Mouse (Mus musculus) MEL (cell line): ENCODE results near the gene Arhgef25. TPM values are rescaled to one million over a fixed set of nuclear protein-coding genes. Genes with fewer than 3 reads are reported as not detected.

ENCODE experiments used
- DNase-seq: peaks from one replicate; pipeline ENCODE4 v3.0.0; 2011; ENCODE audit warnings: low read depth, low spot score
- H3K27ac ChIP-seq: 2 replicates; pipeline ENCODE4 v1.5.1; 2012; ENCODE audit warnings: low read depth, mild to moderate bottlenecking, control low read depth, low read length, moderate library complexity; ENCODE audit not compliant: control insufficient read depth
- H3K27me3 ChIP-seq, 2 experiments: fragments of 150-350 bp in 1 of 2; sonication (generic) in 1 of 2; 2 replicates each; pipeline ENCODE4 v1.6.1; 2012; ENCODE audit warnings: low read length in 2 of 2, mild to moderate bottlenecking in 2 of 2, improper control_type of control experiment in 1 of 2, moderate library complexity in 1 of 2; ENCODE audit not compliant: insufficient read depth in 2 of 2, control insufficient read depth in 1 of 2
- H3K36me3 ChIP-seq, 2 experiments: 2 replicates each; pipeline ENCODE4 v1.6.1; 2012 to 2014; ENCODE audit warnings: low read length in 2 of 2, improper control_type of control experiment in 1 of 2, inconsistent platforms in 1 of 2, mild to moderate bottlenecking in 1 of 2; ENCODE audit not compliant: insufficient read depth in 2 of 2, control insufficient read depth in 1 of 2
- H3K4me1 ChIP-seq, 2 experiments: fragments of 150-350 bp in 1 of 2; sonication (generic) in 1 of 2; 2 replicates each; pipeline ENCODE4 v1.6.1; 2012; ENCODE audit warnings: low read length in 2 of 2, improper control_type of control experiment in 1 of 2, mild to moderate bottlenecking in 1 of 2; ENCODE audit not compliant: insufficient read depth in 2 of 2, control insufficient read depth in 1 of 2
- H3K4me3 ChIP-seq, 2 experiments: fragments of 150-350 bp in 1 of 2; sonication (generic) in 1 of 2; 2 replicates each; pipeline ENCODE4 v1.5.1; 2012; ENCODE audit warnings: low read depth in 2 of 2, low read length in 2 of 2, mild to moderate bottlenecking in 2 of 2, moderate library complexity in 2 of 2, control low read depth in 1 of 2, improper control_type of control experiment in 1 of 2; ENCODE audit not compliant: control insufficient read depth in 1 of 2, insufficient read depth in 1 of 2
- H3K79me2 ChIP-seq: 2 replicates; pipeline ENCODE4 v1.6.1; 2012; ENCODE audit warnings: mild to moderate bottlenecking, low read length, moderate library complexity; ENCODE audit not compliant: control insufficient read depth, poor library complexity, insufficient read depth
- H3K9ac ChIP-seq: 2 replicates; pipeline ENCODE4 v1.6.1; 2012; ENCODE audit warnings: low read depth, mild to moderate bottlenecking, control low read depth, low read length, moderate library complexity; ENCODE audit not compliant: control insufficient read depth, poor library complexity, severe bottlenecking
- H3K9me3 ChIP-seq: fragments of 150-350 bp; sonication (generic); replicated peaks from 2 replicates; pipeline ENCODE4 v1.6.1; 2012; ENCODE audit warnings: mild to moderate bottlenecking, low read length, improper control_type of control experiment, moderate library complexity; ENCODE audit not compliant: insufficient read depth
- CHD1 ChIP-seq: IDR thresholded peaks from 2 replicates; pipeline ENCODE4 v1.6.1; 2012; ENCODE audit warnings: low read depth, mild to moderate bottlenecking, inconsistent platforms, low read length, improper control_type of control experiment
- CHD2 ChIP-seq: IDR thresholded peaks from 2 replicates; pipeline ENCODE4 v1.6.1; 2011; ENCODE audit warnings: low read length, improper control_type of control experiment
- E2F4 ChIP-seq: IDR thresholded peaks from 2 replicates; pipeline ENCODE4 v1.6.1; 2011; ENCODE audit warnings: low read depth, low read length, improper control_type of control experiment, borderline replicate concordance
- ELF1 ChIP-seq: IDR thresholded peaks from 2 replicates; pipeline ENCODE4 v1.6.1; 2014; ENCODE audit warnings: low read depth, mild to moderate bottlenecking, inconsistent platforms, low read length, improper control_type of control experiment, moderate library complexity
- GABPA ChIP-seq: IDR thresholded peaks from 2 replicates; pipeline ENCODE4 v1.6.1; 2012; ENCODE audit warnings: low read depth, mild to moderate bottlenecking, inconsistent platforms, low read length, improper control_type of control experiment, moderate library complexity
- GATA1 ChIP-seq: IDR thresholded peaks from 2 replicates; pipeline ENCODE4 v1.6.1; 2011; ENCODE audit warnings: low read depth, low read length, improper control_type of control experiment
- KAT2A ChIP-seq: conservative IDR thresholded peaks from 2 replicates; pipeline ENCODE4 v1.6.1; 2012; ENCODE audit warnings: low read depth, low read length, improper control_type of control experiment, inconsistent platforms
- MAX ChIP-seq: IDR thresholded peaks from 2 replicates; pipeline ENCODE4 v1.6.1; 2011; ENCODE audit warnings: low read length, improper control_type of control experiment
- MYC ChIP-seq: IDR thresholded peaks from 2 replicates; pipeline ENCODE4 v1.6.1; 2011; ENCODE audit warnings: low read depth, mild to moderate bottlenecking, low read length, improper control_type of control experiment, moderate library complexity
- NRF1 ChIP-seq: IDR thresholded peaks from 2 replicates; pipeline ENCODE4 v1.6.1; 2014; ENCODE audit warnings: low read depth, mild to moderate bottlenecking, inconsistent platforms, low read length, improper control_type of control experiment, moderate library complexity; ENCODE audit not compliant: poor library complexity, insufficient read depth, severe bottlenecking
- POLR2AphosphoS2 ChIP-seq: IDR thresholded peaks from 2 replicates; pipeline ENCODE4 v1.6.1; 2011; ENCODE audit warnings: low read length, improper control_type of control experiment
- POLR2AphosphoS5 ChIP-seq: IDR thresholded peaks from 2 replicates; pipeline ENCODE4 v1.6.1; 2012; ENCODE audit warnings: low read depth, borderline replicate concordance, mild to moderate bottlenecking, inconsistent platforms, low read length, moderate library complexity, mixed read lengths
- RAD21 ChIP-seq: IDR thresholded peaks from 2 replicates; pipeline ENCODE4 v1.6.1; 2011; ENCODE audit warnings: mild to moderate bottlenecking, low read depth, low read length, improper control_type of control experiment
- RCOR1 ChIP-seq: IDR thresholded peaks from 2 replicates; pipeline ENCODE4 v1.6.1; 2012; ENCODE audit warnings: low read depth, mild to moderate bottlenecking, inconsistent platforms, low read length, improper control_type of control experiment
- SIN3A ChIP-seq: IDR thresholded peaks from 2 replicates; pipeline ENCODE4 v1.6.1; 2012; ENCODE audit warnings: low read length, improper control_type of control experiment, inconsistent platforms
- TAL1 ChIP-seq: IDR thresholded peaks from 2 replicates; pipeline ENCODE4 v1.6.1; 2012; ENCODE audit warnings: mild to moderate bottlenecking, inconsistent platforms, low read length, moderate library complexity, mixed read lengths
- TBP ChIP-seq: IDR thresholded peaks from 2 replicates; pipeline ENCODE4 v1.8.0; 2011; ENCODE audit warnings: low read depth, low read length, improper control_type of control experiment
- UBTF ChIP-seq: IDR thresholded peaks from 2 replicates; pipeline ENCODE4 v1.6.1; 2012; ENCODE audit warnings: low read depth, mild to moderate bottlenecking, inconsistent platforms, low read length, improper control_type of control experiment, moderate library complexity, borderline replicate concordance; ENCODE audit not compliant: insufficient read depth
- USF1 ChIP-seq: IDR thresholded peaks from 2 replicates; pipeline ENCODE4 v1.6.1; 2014; ENCODE audit warnings: low read depth, mild to moderate bottlenecking, inconsistent platforms, low read length, improper control_type of control experiment, moderate library complexity
- USF2 ChIP-seq, 2 experiments: IDR thresholded peaks; 2 replicates each; pipeline ENCODE4 v1.6.1; 2011 to 2012; ENCODE audit warnings: improper control_type of control experiment in 2 of 2, low read length in 2 of 2, borderline replicate concordance in 1 of 2, inconsistent platforms in 1 of 2, low read depth in 1 of 2, mild to moderate bottlenecking in 1 of 2; ENCODE audit not compliant: insufficient read depth in 1 of 2
- ZKSCAN1 ChIP-seq: IDR thresholded peaks from 2 replicates; pipeline ENCODE4 v1.6.1; 2012; ENCODE audit warnings: low read depth, mild to moderate bottlenecking, inconsistent platforms, low read length, improper control_type of control experiment, moderate library complexity
- ZMIZ1 ChIP-seq: IDR thresholded peaks from 2 replicates; pipeline ENCODE4 v1.6.1; 2012; ENCODE audit warnings: low read depth, mild to moderate bottlenecking, inconsistent platforms, low read length, improper control_type of control experiment, moderate library complexity
- ZNF384 ChIP-seq: IDR thresholded peaks from 2 replicates; pipeline ENCODE4 v1.6.1; 2012; ENCODE audit warnings: low read depth, mild to moderate bottlenecking, inconsistent platforms, low read length, improper control_type of control experiment
- polyA plus RNA-seq, 2 experiments: library from polyadenylated mRNA; stranded (reverse) in 1 of 2; unstranded in 1 of 2; fragments of >175 nt in 1 of 2; fragments of >200 nt in 1 of 2; gene quantifications; 2 replicates each; pipeline versions ENCODE4 v1.2.1 to v1.2.4; 2012; ENCODE audit warnings: low replicate concordance in 2 of 2, low read depth in 1 of 2; ENCODE audit not compliant: insufficient read length in 2 of 2, insufficient read depth in 1 of 2, missing spikeins in 1 of 2
- total RNA-seq: library from RNA; depleted of rRNA; stranded (reverse); fragments of 300-350 nt; gene quantifications from 2 replicates; pipeline ENCODE4 v1.2.3, GENCODE M21; 2012

Gene Arhgef25
- total and polyA plus RNA-seq, 3 experiments: 16.9 to 44.6 TPM; not detected in 1

DNA sequence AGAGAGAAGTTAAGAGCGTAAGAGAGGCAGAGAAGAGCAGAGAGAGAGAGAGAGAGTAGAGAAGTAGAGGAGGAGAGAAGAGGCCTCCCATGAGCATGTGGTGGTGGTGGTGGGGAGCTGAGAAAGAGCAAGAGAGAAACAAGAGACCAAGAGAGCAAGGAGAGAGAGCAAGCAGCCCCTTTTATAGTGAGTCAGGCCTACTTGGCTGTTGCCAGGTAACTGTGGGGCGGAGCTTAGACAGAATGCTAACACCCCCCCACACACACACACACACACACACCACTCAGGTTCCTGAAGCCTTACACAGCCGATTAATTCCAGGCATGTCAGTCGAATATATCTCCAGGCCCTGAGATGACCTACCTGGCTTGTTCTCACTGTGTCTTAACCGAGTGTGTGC is 44.6 kb downstream of the Arhgef25 start:
- H3K36me3 ChIP-seq: no peaks in the 10 kb centered on the region
- H3K4me3 ChIP-seq: no peak overlapping the region
- H3K27ac ChIP-seq: no peak overlapping the region
- H3K79me2 ChIP-seq: no peaks in the 10 kb centered on the region
- DNase-seq: no peak
- TF ChIP-seq E2F4 (no peak), TBP (no peak), GABPA (no peak), RAD21 (no peak), NRF1 (no peak), UBTF (no peak), USF2 (IDR thresholded peaks at IDR 0.05; ENCODE audit: borderline replicate concordance in 1 of 2, insufficient read depth in 1 of 2, low read depth in 1 of 2, low read length in 2 of 2) (no peak), POLR2AphosphoS2 (no peak), ZMIZ1 (no peak), ELF1 (no peak), TAL1 (no peak), RCOR1 (no peak), ZNF384 (no peak), MAX (no peak), USF1 (no peak), GATA1 (no peak), MYC (no peak), ZKSCAN1 (no peak)
- no peaks in the 10 kb centered on the region for H3K9me3 ChIP-seq
- no peaks in the 10 kb centered on the region for H3K4me1 ChIP-seq
- H3K9ac ChIP-seq: no peak overlapping the region
- no peaks in the 10 kb centered on the region for H3K27me3 ChIP-seq

DNA sequence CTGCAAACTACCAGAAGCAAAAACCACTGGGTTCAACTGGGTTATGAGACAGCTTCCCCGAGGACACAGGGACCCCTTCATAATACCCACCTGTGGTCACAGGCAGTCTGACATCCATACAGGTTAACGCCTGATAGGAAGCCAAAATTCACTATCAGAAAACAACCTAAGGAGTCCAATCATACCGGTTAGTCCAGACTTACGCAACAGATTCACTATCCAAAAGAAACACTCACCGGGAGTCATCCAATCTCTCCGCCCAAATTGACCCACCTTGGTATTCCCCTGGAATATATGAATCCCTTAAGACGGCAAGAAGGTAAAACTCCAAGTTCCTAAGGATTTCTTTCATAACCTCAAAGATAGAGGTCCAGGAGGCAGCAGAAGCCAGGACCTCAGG is 45.3 kb downstream of the Arhgef25 start:
- Histone ChIP-seq H3K27ac (no peak overlapping the region), H3K9me3 (no peaks in the 10 kb centered on the region), H3K9ac (no peak overlapping the region), H3K79me2 (no peaks in the 10 kb centered on the region), H3K4me1 (no peaks in the 10 kb centered on the region), H3K4me3 (no peak overlapping the region), H3K36me3 (no peaks in the 10 kb centered on the region), H3K27me3 (no peaks in the 10 kb centered on the region)
- no peak for DNase-seq
- no peak for TF ChIP-seq TBP
- no peak for TF ChIP-seq CHD1
- TF ChIP-seq POLR2AphosphoS5: no peak
- TF ChIP-seq NRF1: no peak
- no peak for TF ChIP-seq SIN3A
- no peak for TF ChIP-seq KAT2A
- no peak for TF ChIP-seq CHD2
